Mouse (Mus musculus): ENCODE data around the gene Hoxd10. TPM values are rescaled to one million over a fixed set of nuclear protein-coding genes. Genes with fewer than 3 reads are reported as not detected.

Hoxd10 gene
- total and polyA plus RNA-seq, 3 experiments, result not detected

DNA sequence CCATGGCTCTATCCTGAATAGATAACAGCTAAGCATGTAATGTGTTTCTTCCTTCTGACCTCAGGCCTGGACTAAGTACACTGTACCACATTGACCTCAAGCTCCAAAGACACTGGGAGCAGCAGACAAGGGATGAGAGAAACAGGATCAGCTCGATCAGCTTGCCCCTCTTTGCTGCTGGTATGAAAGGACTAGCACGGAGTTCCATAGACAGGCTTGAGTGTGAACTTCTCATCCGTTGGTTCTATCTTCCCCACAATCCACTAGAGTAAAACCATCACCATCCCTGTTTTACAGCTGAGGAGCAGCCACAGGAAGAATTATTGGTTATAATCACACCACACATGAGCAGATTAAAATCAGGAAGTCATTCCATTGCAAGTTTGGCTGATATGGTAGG is 46.1 kb upstream of the Hoxd10 start:
- no peaks in the 10 kb centered on the region for H3K27me3 ChIP-seq (replicated peaks)
- H3K4me3 ChIP-seq (replicated peaks in 1 of 3; ENCODE audit: low read depth in 2 of 3, low read length in 2 of 3, poor library complexity in 1 of 3), result no peak overlapping the region
- H3K9me3 ChIP-seq (replicated peaks; ENCODE audit: low read length), result no peaks in the 10 kb centered on the region
- TF ChIP-seq JUND (conservative IDR thresholded peaks at IDR 0.05; ENCODE audit: low read depth, low read length) (no peak), IRF4 (IDR thresholded peaks at IDR 0.05; ENCODE audit: low read depth, low read length) (no peak), GABPA (IDR thresholded peaks at IDR 0.05; ENCODE audit: insufficient replicate concordance, low read depth, low read length) (no peak), TBP (conservative IDR thresholded peaks at IDR 0.05; ENCODE audit: low read depth, low read length) (no peak), SMC3 (IDR thresholded peaks at IDR 0.05; ENCODE audit: low read depth, low read length) (no peak), PAX5 (IDR thresholded peaks at IDR 0.05; ENCODE audit: low read length) (no peak), MAZ (IDR thresholded peaks at IDR 0.05; ENCODE audit: low read depth, low read length) (no peak), ZKSCAN1 (IDR thresholded peaks at IDR 0.05; ENCODE audit: borderline replicate concordance, low read depth, low read length) (no peak)
- no peak for DNase-seq (ENCODE audit: extremely low read depth)
- no peak overlapping the region for H3K4me2 ChIP-seq (ENCODE audit: insufficient read depth, low read depth, poor library complexity, severe bottlenecking)
- H3K9ac ChIP-seq (ENCODE audit: insufficient read depth, low read depth), result no peak overlapping the region
- no peak overlapping the region for H3K27ac ChIP-seq (ENCODE audit: insufficient read depth, low read depth)
- in situ Hi-C loops (cut with MboI; ENCODE audit: low pct_ligation_motif_present, low pct_unique_long_range_greater_than_20kb, low sequenced_read_pairs) (no loop called here), dilution Hi-C loops (cut with MboI; ENCODE audit: extremely low pct_ligation_motif_present, extremely low pct_unique_long_range_greater_than_20kb, low sequenced_read_pairs) (no loop called here)
- no peaks in the 10 kb centered on the region for H3K79me2 ChIP-seq (replicated peaks; ENCODE audit: control insufficient read depth, extremely low read depth, insufficient read depth, poor library complexity, severe bottlenecking)
- peaks cover 0 to 9% of the 10 kb centered on the region in 2 experiments; a peak in 2 of 4 replicates for H3K4me1 ChIP-seq (ENCODE audit: control insufficient read depth in 1 of 2, insufficient read depth in 2 of 2)
- H3K36me3 ChIP-seq (replicated peaks in 1 of 2; ENCODE audit: control insufficient read depth in 1 of 2, insufficient read depth in 1 of 2, low read length in 1 of 2), result no peaks in the 10 kb centered on the region

DNA sequence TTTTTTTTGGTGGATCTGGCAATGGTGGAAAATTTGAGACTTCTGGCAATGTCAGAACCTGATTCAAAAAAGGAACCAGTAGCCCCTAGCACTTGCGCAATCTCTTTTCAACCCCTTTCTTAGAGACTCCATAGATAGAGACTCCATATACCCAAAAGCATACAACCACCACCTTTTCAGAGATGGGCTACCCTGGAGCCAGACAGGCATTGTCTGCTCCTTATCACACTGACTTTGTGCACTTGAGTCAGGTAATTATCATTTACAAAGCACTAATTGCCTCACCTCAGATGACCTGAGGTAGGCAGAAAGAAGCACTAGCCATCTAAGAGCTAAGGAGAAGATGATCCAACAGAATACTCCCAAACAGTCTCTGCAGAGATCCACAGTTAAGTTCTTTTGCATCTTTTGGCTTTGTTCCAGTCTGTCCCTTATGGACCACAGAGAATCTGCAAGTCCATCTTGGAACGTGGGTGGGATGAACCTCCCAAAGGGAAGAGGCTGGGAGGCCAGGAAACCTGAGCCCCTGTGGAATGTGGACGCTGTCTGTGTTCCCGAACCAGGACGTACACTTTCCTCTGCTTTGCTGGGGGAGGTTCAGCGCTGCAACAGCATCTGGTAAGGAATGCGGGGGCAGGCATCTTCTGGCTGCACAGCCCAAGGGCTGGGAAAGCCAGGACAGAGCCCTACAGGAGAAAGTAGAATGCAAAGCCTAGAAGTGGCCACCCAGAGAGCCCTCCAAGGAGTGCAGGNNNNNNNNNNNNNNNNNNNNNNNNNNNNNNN is 44.5 kb upstream of the Hoxd10 start:
- in situ Hi-C loops (cut with MboI; ENCODE audit: low pct_ligation_motif_present, low pct_unique_long_range_greater_than_20kb, low sequenced_read_pairs) (no loop called here), dilution Hi-C loops (cut with MboI; ENCODE audit: extremely low pct_ligation_motif_present, extremely low pct_unique_long_range_greater_than_20kb, low sequenced_read_pairs) (no loop called here)
- no peaks in the 10 kb centered on the region for H3K79me2 ChIP-seq (replicated peaks; ENCODE audit: control insufficient read depth, extremely low read depth, insufficient read depth, poor library complexity, severe bottlenecking)
- TF ChIP-seq JUND (conservative IDR thresholded peaks at IDR 0.05; ENCODE audit: low read depth, low read length) (no peak), HCFC1 (IDR thresholded peaks at IDR 0.05; ENCODE audit: low read depth, low read length) (no peak), EP300 (IDR thresholded peaks at IDR 0.05; ENCODE audit: low read length) (no peak), ZMIZ1 (IDR thresholded peaks at IDR 0.05; ENCODE audit: low read depth, low read length) (no peak), GABPA (IDR thresholded peaks at IDR 0.05; ENCODE audit: insufficient replicate concordance, low read depth, low read length) (no peak), SIN3A (IDR thresholded peaks at IDR 0.05; ENCODE audit: low read length) (no peak), TBP (conservative IDR thresholded peaks at IDR 0.05; ENCODE audit: low read depth, low read length) (no peak), ZNF384 (IDR thresholded peaks at IDR 0.05; ENCODE audit: low read depth, low read length) (no peak), CHD2 (IDR thresholded peaks at IDR 0.05; ENCODE audit: low read length) (no peak), NRF1 (IDR thresholded peaks at IDR 0.05; ENCODE audit: low read depth, low read length) (no peak), KAT2A (IDR thresholded peaks at IDR 0.05; ENCODE audit: insufficient replicate concordance, low read length) (no peak), MEF2A (IDR thresholded peaks at IDR 0.05; ENCODE audit: borderline replicate concordance, low read depth, low read length) (no peak), POLR2AphosphoS2 (IDR thresholded peaks at IDR 0.05; ENCODE audit: low read depth, low read length) (no peak), ZKSCAN1 (IDR thresholded peaks at IDR 0.05; ENCODE audit: borderline replicate concordance, low read depth, low read length) (no peak)
- no peaks in the 10 kb centered on the region for H3K36me3 ChIP-seq (replicated peaks in 1 of 2; ENCODE audit: control insufficient read depth in 1 of 2, insufficient read depth in 1 of 2, low read length in 1 of 2)
- no peak overlapping the region for H3K4me3 ChIP-seq (replicated peaks in 1 of 3; ENCODE audit: low read depth in 2 of 3, low read length in 2 of 3, poor library complexity in 1 of 3)
- peaks cover 0 to 6% of the 10 kb centered on the region in 2 experiments; a peak in 2 of 4 replicates for H3K4me1 ChIP-seq (ENCODE audit: control insufficient read depth in 1 of 2, insufficient read depth in 2 of 2)
- H3K27me3 ChIP-seq (replicated peaks), result no peaks in the 10 kb centered on the region
- H3K9me3 ChIP-seq (replicated peaks; ENCODE audit: low read length), result no peaks in the 10 kb centered on the region
- DNase-seq (ENCODE audit: extremely low read depth), result no peak
- no peak overlapping the region for H3K9ac ChIP-seq (ENCODE audit: insufficient read depth, low read depth)
- H3K27ac ChIP-seq (ENCODE audit: insufficient read depth, low read depth), result no peak overlapping the region
- H3K4me2 ChIP-seq (ENCODE audit: insufficient read depth, low read depth, poor library complexity, severe bottlenecking), result no peak overlapping the region
